Mouse (Mus musculus) adrenal gland, adult 18-20 months (tissue): ENCODE data around the gene Pcbd2. TPM values are rescaled to one million over a fixed set of nuclear protein-coding genes. Genes with fewer than 3 reads are reported as not detected.

Experiments
- DNase-seq, 2 experiments: peaks; one replicate each; pipeline ENCODE4 v3.0.0; 2021 to 2022; ENCODE audit warnings: low spot score in 2 of 2
- total RNA-seq, 2 experiments: library from RNA; stranded (reverse); gene quantifications; 1 replicate in 1 of 2; 2 replicates in 1 of 2; pipeline ENCODE4 v1.2.3; 2021

Pcbd2 gene
- total RNA-seq, 2 experiments from 2014 or later = 75.9 to 84.6 TPM

GRCm38 (mm10) chr13:55733628-55734502 lies 6.7 kb downstream of the Pcbd2 start:
- no peak for DNase-seq

DNA sequence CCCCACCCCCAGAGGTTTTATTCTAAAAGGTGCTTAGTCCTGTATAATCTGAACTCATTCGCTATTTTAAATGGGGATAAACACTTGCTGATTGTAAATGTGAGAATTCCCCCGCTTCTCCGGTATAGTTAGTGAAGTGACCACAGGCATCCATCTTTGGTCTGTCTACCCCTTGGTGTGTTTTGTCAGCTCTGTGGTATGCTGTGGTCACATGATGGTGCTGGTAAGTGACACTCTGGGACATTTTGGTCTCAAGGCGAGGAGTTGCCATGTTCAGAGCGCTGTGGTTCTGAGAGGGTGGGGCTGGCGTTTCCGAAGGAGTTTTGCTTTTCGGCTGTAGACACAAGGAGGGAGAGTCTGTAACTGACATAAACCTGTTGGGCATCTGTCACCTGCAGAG lies 10.7 kb downstream of the Pcbd2 start:
- no peak for DNase-seq

DNA sequence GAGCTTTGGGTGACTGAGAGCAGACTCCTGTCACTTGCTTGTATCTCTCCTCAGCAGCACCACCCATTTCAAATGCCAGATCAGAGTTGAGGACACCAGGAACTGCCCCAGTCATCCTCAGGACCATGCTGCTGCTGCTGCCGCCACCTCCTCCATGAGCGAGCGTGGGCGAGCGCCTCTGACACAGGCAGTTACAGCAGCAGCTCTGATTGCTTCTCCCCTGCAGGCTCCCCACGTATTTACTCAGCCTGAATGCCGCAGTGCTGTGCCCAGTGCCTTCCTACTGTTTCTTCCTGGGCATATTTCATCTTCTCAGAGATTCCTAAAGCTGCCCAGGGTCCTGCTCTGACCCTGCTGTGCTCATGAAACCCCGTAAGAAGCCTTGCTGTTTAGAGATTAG lies 15.1 kb downstream of the Pcbd2 start:
- no peak for DNase-seq

DNA sequence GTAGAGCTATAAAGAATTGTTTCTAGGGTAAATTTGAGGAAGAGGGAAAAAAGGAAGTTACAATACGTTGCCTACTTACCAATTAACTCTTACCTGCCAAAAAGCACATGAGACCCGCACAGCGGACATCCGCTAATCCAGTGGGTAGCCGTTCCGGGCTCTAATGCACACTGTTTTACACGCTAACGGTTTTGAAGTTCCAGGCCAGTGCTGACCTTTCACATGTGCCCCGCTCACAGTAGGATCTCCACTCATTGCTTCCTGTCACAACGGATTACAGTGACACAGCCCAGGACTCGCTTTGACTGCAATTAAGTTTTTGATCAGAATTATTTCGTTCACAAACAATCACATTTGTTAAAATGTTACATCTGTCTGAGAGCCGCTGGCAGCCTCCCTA lies 27.2 kb downstream of the Pcbd2 start:
- no peak for DNase-seq

DNA sequence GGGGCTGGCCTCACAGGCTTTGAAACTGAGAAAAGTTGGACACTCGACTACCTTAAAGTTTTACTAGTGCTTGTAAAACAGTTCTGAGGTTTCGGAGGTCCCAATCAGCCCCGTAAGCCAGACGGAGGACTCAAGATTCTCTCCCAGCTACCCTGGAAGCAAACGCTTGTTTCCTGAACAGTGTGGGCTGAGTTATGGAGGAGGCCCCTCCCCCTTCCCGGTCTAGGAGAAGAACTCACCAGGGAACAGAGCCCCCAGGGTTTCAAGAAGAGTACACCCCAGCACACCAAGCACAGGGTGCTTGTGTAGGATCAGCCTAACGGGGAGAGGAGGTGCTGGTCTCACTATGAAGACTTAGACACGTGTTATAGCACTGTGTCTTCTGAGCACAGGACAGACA lies 29.6 kb downstream of the Pcbd2 start:
- no peak for DNase-seq

- no peak for DNase-seq
These were observed 30.5 kb downstream of the Pcbd2 start for GRCm38 (mm10) chr13:55757645-55758044.

GRCm38 (mm10) chr13:55760576-55760975 lies 33.4 kb downstream of the Pcbd2 start:
- no peak for DNase-seq

DNA sequence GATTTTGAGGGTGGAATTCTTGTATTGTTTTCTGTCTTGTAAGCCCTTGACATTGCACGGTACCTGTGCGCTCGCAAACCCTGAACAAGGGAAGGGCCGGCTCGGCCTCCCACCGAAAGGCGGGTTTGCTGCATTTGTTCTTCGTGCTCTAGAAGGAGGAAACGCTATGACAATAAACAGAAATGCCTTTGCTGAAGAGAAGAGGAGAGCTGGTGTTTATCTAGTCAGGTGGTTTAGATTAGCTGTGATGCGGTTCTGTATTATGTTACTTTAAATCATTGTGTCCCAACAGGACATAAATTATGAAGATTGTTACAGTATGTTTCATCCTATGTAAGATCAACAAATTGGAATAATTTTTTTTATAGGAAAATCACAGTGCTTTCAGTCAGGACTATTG lies 34.3 kb downstream of the Pcbd2 start:
- DNase-seq = no peak

DNA sequence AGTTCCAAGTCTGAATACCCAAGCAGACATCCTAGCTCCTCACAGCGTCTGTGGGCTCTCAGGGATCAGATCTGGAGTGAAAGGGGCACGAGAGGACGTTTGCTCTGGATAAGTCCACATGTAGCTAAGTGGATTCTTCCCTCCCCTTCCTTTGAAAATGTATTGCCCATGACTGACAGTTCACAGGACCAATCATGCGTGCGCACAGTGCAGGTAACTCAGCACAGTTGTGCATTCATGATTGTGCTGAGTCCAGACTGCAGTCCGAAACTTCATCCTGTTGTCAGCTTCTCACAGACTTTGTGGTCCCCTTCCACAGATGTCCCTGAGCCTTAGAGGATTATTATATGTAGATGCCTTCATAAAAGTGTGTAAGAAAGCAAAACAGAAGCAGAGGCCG lies 47.2 kb downstream of the Pcbd2 start:
- no peak for DNase-seq

GRCm38 (mm10) chr13:55775056-55775455 lies 47.9 kb downstream of the Pcbd2 start:
- DNase-seq = no peak

GRCm38 (mm10) chr13:55784268-55784667 lies 57.1 kb downstream of the Pcbd2 start, which contains the start of gene Catsper3:
Gene Catsper3 (plus strand): TSS chr13:55784568.
- DNase-seq = no peak

- no peak for DNase-seq
These were observed 59.0 kb downstream of the Pcbd2 start for GRCm38 (mm10) chr13:55786120-55786519.

GRCm38 (mm10) chr13:55801246-55801645 lies 74.1 kb downstream of the Pcbd2 start:
- DNase-seq = no peak

DNA sequence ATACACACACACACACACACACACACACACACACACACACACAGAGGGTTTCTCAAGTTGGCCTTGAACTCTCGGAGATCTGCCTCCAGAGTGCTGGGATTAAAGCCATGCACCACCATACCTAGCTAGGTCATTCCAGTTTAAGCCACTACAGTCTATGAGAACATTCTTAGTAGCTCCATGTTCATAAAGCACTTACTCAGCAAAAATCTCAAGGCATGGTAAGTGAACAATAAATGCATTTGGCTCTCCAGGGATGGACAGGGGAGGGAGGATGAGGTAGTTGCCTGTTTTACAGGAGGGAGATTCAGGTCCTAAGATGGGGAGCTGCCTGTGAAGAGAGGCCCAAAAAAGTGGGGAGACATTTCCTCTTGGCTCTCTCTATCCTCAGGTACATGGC lies 76.8 kb downstream of the Pcbd2 start:
- DNase-seq = no peak

- DNase-seq = no peak
These were observed 82.0 kb downstream of the Pcbd2 start for GRCm38 (mm10) chr13:55809041-55809623.

DNA sequence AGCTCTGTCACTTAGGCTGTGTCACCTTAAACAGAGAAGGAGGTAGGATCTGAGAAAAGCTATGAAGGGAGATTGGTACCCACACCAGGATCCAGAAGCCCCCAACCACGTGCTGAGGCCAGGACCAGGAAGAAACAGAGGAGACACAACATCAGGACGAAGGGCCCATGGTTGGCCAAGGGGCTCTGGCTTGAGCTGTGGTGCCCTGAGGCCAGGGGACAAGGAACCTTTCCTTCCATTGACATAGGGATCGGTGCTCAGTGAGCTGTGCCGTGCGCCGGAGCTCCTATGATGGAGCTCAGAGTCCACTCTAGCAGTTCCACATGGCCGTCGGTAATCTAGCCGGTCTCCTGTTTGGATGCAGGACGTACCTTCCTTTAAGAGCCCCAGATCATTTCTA lies 82.5 kb downstream of the Pcbd2 start:
- DNase-seq = no peak

GRCm38 (mm10) chr13:55810947-55811346 lies 83.8 kb downstream of the Pcbd2 start:
- DNase-seq = no peak

GRCm38 (mm10) chr13:55813490-55814016 lies 86.4 kb downstream of the Pcbd2 start:
- DNase-seq = no peak

GRCm38 (mm10) chr13:55814834-55815233 lies 87.7 kb downstream of the Pcbd2 start:
- DNase-seq = no peak

- DNase-seq = no peak
These were observed 95.3 kb downstream of the Pcbd2 start for GRCm38 (mm10) chr13:55822499-55822898.

DNA sequence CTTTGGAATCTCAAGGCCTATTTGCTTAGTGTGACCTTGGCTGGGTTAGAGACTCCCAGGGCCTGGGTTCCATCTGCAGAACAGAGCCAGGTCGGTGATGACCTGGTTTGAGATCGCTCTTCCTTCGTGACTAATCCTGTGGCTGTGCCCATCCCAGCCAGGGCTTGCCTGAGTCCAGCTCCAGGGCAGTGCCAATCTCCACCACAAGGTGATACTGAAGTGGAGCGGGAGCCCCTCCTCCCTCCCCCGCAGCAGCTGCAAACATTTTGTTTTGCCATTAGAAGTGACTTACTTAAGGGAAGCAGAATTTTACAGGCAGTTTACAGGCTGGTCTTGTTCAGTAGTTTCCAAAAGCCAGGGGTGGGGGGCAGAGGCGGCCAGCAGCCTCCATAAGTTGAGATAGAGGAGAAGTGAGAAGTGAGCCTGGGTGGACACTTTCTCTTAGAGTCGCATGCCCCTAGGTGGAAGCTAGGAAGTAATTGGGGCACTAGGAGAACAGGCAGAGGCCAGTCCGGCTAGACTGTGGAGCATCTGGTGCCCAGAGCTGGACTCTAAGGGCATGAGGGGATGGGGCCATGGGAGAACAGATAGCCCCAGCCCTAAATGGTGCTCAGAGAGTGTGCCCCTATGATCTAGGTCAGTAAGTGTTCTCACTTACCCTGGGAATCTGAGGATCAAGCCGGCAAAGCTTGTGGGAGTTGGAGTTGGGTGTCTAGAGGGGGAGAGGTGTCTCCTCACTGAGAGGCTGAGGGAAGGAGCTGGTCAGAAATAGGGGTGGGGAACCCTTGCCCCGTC lies 97.2 kb downstream of the Pcbd2 start:
- DNase-seq = no peak
